Mouse (Mus musculus) embryo, embryonic 9.5 days (tissue): Measurements from ENCODE around the gene B3gnt2.

Experiments
- DNase-seq: peaks from one replicate; pipeline ENCODE4 v3.0.0-alpha.2; 2017; ENCODE audit errors: extremely low spot score

Gene B3gnt2

GRCm38 (mm10) chr11:22815143-22815542 is 45.6 kb downstream of the B3gnt2 start:
- no peak for DNase-seq

DNA sequence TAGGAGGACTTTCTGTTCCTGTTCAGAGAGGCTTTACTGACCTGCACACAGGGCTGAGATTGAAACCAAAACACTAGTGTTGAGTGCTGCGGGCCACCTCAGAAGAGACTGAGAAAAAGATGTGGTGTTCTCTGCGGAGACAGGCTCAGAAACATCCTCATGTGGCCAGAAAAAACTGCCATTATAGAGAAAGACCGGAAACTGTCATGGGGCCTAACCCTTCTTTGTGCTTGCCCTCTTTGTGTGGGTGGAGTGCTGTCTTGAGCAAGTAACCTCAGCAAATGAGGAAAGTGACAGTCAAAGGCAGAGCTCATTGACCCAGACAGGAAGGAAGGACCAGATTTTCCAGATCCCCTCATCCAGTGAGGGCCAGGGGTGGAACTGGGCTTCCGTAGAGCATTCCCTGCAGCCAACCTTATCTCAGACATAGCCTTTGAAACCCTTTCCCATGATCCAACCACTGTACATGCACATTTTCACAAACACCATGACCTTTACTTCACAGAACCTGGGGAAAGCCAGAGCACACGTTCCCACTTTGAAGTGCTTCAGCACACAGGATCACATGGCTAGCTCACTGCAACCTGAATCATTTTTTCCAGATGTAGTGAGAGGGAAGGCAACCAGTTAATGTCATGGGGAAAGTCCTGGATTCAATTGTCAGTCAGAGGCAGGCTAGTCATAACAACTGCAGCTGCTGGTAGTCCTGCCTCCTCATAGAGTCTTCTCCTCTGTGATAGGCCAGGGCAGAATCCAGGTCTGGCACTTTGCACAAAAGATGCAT is 46.6 kb downstream of the B3gnt2 start:
- no peak for DNase-seq

DNA sequence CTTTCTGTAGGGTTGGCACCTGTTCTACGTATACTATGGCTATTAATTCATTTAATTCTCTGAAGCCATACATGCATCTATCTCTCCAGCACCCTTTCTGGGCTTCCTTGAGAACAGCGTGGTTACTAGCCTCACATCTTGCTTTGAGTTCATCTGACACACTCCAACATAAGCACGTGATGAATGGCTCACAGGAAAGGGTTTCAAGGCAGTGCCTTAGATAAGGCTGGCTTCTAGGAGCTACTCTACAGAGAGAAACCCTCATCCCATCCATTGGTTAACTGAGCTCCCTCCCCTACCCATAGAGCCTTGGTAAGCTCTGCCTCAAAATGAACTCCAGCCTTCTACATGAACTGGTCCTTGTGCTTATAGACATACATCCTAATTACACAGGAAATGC is 47.3 kb downstream of the B3gnt2 start:
- DNase-seq = no peak

- no peak for DNase-seq
Observed at GRCm38 (mm10) chr11:22811413-22811812, 49.3 kb downstream of the B3gnt2 start.

GRCm38 (mm10) chr11:22809465-22810096 is 51.2 kb downstream of the B3gnt2 start:
- no peak for DNase-seq

- DNase-seq = no peak
Observed at GRCm38 (mm10) chr11:22808040-22808439, 52.7 kb downstream of the B3gnt2 start.

DNA sequence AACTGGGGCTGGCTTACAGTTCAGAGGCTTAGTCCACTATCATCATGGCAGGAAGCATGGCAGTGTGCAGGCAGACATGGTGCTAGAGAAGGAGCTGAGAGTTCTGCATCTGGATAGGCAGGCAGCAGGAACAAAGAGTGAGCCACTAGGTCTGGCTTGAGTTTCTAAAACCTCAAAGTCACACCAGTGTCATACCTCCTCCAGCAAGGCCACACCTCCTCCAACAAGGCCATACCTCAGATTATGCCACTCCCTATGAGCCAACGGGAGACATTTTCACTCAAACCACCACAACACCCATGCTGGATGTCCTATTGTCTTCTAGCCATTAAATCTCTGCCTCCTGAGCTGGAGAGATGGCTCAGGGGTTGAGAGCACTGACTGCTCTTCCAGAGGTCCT is 55.6 kb downstream of the B3gnt2 start:
- no peak for DNase-seq

GRCm38 (mm10) chr11:22799987-22800424 is 60.8 kb downstream of the B3gnt2 start:
- peak; percentile 36 for DNase-seq

DNA sequence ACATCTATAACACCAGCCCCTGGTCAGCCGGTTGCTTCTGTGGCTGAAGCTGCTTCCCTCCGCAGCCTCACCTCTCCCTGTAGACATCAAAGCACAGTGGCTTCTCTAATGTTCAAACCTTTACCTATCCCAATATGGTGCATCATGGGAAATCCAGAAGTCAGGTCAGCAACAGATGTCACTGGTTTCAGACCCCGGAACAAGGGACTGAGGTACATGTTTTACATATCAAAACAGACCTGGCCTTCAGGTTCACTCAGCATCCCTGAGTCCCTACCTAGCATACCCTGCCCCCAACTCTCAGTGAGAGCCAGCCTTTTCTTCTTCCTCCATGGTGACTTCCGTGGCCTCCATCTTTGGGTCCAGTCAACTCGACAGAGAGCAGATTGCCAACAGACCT is 61.8 kb downstream of the B3gnt2 start:
- DNase-seq = no peak

GRCm38 (mm10) chr11:22794734-22795133 is 66.0 kb downstream of the B3gnt2 start:
- no peak for DNase-seq

- DNase-seq = no peak
Observed at GRCm38 (mm10) chr11:22793881-22794203, 66.9 kb downstream of the B3gnt2 start.

DNA sequence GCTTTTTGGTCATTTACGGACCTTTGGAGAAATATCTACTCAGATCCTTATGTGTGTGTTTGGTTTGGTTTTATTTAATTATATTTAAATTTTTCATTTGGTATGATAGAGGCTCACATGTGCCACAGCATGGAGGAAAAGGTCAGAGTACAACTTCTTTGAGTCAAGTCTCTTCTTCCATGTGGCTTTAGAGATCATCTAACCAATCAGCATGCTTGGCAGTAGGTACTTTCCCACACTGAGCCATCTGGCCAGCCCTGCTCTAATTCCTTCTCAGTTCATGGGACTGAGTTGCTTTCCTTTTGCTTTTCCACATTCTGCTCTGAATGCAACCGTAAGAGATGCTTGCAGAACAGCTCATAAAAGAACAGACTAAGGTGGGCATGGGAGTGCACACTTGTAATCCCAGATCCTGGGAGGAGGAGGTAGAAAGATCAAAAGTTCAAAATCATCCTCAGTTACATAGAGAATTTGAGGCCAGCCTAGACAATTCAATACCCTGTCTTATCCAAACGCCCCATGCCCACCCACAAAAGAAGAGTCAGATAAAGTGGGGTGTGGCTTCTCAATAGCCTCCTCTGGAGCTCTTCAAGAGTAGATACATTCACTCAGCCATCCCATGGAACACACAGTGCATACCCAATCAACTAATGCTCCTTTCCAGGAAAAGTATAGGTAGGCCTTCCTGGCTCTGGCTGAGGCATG is 67.4 kb downstream of the B3gnt2 start:
- DNase-seq = no peak

DNA sequence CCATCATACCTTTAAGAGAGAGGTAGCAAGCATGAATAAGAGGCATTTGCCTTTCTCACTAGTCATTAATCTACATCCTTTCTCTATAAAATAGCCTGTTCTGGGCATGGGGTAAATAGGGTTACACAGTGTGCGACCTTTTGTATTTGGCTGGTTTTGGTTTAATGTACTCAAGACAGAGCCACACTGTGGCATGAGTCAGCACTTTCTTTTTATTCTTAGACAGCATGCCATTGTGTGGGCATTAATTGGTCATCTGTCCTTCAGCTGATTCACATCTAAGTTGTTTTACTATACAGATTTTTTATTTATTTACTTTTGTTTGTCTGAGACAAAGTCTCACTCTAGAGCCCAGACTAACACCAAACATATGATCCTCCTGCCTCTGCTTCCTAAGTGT is 68.6 kb downstream of the B3gnt2 start:
- DNase-seq = no peak

DNA sequence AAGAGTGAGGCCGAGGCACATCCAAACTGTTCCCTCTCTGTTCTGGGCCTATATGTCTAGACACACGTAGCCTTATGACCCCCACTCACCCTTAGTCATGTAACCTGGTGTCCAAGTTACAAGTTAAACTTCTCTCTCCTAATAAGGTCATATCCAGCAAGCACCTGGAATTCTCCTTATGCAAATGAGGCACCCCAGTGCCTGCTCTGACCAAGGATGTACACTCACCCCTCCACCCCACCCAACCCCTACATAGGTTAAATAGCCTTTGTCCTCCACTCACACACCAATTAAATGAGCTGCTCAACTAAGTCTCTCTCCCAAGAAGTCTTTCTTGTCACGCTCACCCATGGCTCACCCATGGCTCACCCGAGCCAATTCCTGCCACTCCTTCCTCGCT is 69.0 kb downstream of the B3gnt2 start:
- DNase-seq = no peak

DNA sequence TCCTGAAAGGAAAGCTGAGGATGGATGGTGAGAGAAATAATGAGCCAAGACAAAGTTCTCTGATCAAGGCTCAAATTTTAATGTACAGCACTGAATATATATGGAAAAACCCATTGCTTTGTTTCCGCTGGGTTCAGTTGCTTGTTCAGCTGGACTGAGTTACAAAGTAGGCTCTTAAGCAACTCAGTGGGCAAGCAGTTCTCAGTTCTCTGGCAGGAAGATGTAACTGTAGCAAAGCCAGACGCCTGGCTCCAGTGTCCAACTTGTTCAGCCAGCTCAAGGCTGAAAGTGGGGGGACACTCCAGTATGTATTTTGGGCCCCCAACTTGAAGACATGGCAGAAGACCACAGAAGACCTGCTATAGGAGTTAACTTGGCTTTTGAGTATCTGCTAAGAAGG is 72.9 kb downstream of the B3gnt2 start:
- DNase-seq = no peak

DNA sequence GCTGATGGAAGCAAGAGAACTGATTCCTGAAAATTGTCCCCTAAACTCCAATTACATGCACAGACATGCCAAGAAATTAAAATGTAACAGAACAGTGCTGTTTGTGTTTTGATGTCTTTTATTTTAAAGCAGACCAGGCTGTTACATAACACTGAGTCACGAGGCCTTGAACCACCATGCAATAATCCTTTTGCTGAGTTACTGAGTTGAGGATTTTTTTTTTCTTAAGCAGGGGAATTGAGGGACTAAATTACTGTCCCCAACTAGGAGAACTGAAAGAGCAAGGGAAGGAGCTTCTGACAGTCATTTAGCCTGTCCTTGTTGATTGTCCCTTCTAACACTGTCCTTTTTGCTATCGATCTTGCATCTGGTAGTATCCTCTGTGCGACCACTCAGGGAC is 76.3 kb downstream of the B3gnt2 start:
- DNase-seq = no peak

GRCm38 (mm10) chr11:22782705-22783124 is 78.0 kb downstream of the B3gnt2 start:
- DNase-seq = no peak

DNA sequence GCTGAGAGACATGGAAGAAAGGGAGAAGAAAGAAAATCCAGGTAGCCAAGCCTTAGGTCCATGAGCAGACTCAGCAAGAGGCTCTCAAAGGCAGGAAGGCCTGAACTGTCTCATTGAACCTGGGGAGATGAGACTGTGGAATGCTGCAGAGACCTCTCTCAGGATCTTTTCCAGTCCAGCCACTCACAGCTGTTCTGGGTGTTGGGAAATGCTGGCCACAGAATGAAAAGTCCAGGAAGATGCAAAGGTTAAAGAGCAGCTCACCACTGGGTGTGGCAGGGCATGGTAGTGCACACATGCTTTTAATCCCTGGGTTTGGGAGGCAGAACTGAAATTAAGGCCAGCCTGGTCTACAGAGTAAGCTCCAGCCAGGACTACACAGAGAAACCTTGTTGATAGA is 79.6 kb downstream of the B3gnt2 start:
- DNase-seq = no peak

GRCm38 (mm10) chr11:22780761-22781160 is 80.0 kb downstream of the B3gnt2 start:
- DNase-seq = no peak

DNA sequence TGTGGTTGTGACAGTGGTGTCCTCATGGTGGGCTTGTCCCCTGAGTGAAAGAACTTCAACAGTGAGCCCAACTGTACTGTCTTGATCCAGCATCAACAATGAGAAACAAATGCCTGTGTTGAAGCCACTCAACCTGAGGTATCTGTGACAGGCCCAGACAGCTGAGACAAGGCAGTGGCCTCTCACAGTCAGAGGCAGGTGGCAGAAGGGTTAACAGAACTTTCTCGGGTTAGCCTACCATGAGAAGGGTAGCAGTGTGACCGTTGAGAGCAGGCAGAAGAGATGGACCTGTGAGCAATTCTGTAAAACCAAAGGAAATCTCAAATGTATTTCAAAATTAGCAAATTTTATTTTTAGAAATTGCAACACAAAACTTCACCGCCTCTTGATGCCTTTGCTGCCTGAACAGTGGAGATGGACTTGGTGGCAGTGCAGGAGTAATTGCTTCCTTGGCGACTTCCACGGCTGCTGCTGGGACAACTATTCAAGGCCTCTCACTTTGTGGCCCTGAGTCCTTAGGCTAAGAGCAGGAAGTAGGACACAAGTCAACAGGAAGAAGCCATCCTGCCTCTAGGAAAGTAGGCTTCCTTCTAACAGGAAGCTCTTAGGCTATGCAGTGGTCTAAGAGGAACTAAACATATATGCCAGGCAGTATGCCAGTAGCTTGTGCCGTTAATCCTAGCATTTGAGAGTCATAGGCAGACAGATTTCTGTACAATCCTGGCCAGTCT is 80.8 kb downstream of the B3gnt2 start:
- no peak for DNase-seq

- no peak for DNase-seq
Observed at GRCm38 (mm10) chr11:22778596-22778995, 82.2 kb downstream of the B3gnt2 start.

DNA sequence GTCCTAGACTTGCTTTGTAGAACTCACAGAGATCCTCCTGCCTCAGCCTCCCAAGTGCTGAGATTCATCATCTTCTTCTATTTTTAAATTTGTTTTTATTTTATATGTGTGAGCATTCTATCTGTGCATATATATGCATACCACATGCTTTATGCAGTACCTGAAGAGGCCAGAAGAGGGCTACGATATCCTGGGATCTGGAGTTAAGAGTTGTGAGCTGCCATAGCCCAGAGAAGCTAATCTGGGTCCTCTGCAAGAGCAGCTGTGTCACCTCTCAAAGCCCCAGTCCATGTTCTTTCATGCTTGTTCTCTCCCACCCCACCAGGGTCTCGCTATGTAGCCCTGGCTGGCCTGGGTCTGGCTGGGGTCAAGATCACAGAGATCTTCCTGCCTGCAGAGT is 83.2 kb downstream of the B3gnt2 start:
- no peak for DNase-seq
